Mouse (Mus musculus) thymus, postnatal 10 days (tissue): ENCODE measurements around the gene Fam107b.
A peak's percentile ranks its signal among the peaks of the same experiment; 100 is the strongest.

Source experiments
- DNase-seq, 2 experiments: peaks; one replicate each; pipeline ENCODE4 v3.0.0; 2021; ENCODE audit warnings: low spot score in 2 of 2

Fam107b gene

GRCm38 (mm10) chr2:3739351-3739961 is 169.2 kb downstream of the Fam107b start:
- DNase-seq = no peak

GRCm38 (mm10) chr2:3740256-3740655 is 170.0 kb downstream of the Fam107b start:
- no peak for DNase-seq

GRCm38 (mm10) chr2:3740670-3741069 is 170.4 kb downstream of the Fam107b start:
- DNase-seq = no peak

- no peak for DNase-seq
These were observed 172.2 kb downstream of the Fam107b start for GRCm38 (mm10) chr2:3742519-3742918.

GRCm38 (mm10) chr2:3745041-3745440 is 174.8 kb downstream of the Fam107b start:
- DNase-seq = no peak

GRCm38 (mm10) chr2:3745910-3746606 is 175.8 kb downstream of the Fam107b start:
- no peak for DNase-seq

GRCm38 (mm10) chr2:3748714-3749503 is 178.6 kb downstream of the Fam107b start:
- DNase-seq = no peak

GRCm38 (mm10) chr2:3749504-3750024 is 179.3 kb downstream of the Fam107b start:
- no peak for DNase-seq

- DNase-seq = no peak
These were observed 179.8 kb downstream of the Fam107b start for GRCm38 (mm10) chr2:3750126-3750525.

- DNase-seq = no peak
These were observed 182.1 kb downstream of the Fam107b start for GRCm38 (mm10) chr2:3752365-3752764.

GRCm38 (mm10) chr2:3752893-3753292 is 182.6 kb downstream of the Fam107b start:
- DNase-seq = no peak

GRCm38 (mm10) chr2:3753749-3754148 is 183.5 kb downstream of the Fam107b start:
- DNase-seq = no peak

- peak in 1 of 2 experiments; percentile 28 for DNase-seq
These were observed 185.6 kb downstream of the Fam107b start for GRCm38 (mm10) chr2:3755936-3756335.

- no peak for DNase-seq
These were observed 188.1 kb downstream of the Fam107b start for GRCm38 (mm10) chr2:3758406-3758805.

- DNase-seq = no peak
These were observed 190.0 kb downstream of the Fam107b start for GRCm38 (mm10) chr2:3760234-3760836.

GRCm38 (mm10) chr2:3764136-3764535 is 193.8 kb downstream of the Fam107b start:
- DNase-seq = no peak

GRCm38 (mm10) chr2:3765957-3766783 is 195.9 kb downstream of the Fam107b start:
- DNase-seq = no peak

GRCm38 (mm10) chr2:3769260-3769659 is 199.0 kb downstream of the Fam107b start:
- peak; percentile 44 to 82 for DNase-seq

GRCm38 (mm10) chr2:3769786-3770318 is 199.6 kb downstream of the Fam107b start:
- no peak for DNase-seq

- DNase-seq = no peak
These were observed 200.1 kb downstream of the Fam107b start for GRCm38 (mm10) chr2:3770383-3770782.

- no peak for DNase-seq
These were observed 201.2 kb downstream of the Fam107b start for GRCm38 (mm10) chr2:3771483-3771882.
